Mouse (Mus musculus) embryo, embryonic 10.5 days (tissue): ENCODE measurements around the gene Batf2.
"Not testable (repeated sequence)": the region's sequence is repeated elsewhere in the genome, so short reads cannot be mapped to it uniquely, and the experiment has no call there.

Source experiments
- DNase-seq: peaks from one replicate; pipeline ENCODE4 v3.0.0-alpha.2; 2015; ENCODE audit warnings: low spot score

Batf2 gene

GRCm38 (mm10) chr19:6132171-6132827, 8.5 kb upstream of the Batf2 start:
- no peak for DNase-seq

DNA sequence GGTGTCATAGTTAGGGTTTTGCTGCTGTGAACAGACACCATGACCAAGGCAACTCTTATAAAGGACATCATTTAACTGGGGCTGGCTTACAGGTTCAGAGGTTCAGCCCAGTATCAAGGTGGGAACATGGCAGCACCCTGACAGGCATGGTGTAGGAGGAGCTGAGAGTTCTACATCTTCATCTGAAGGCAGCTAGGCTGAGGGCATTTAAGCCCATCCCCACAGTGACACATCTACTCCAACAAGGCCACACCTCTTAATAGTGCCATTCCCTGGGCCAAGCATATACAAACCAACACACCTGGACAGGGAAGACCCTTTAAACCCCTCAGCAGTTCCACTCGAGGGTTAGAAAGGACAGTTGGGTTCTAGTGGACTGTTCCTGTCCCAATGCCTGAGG, 7.6 kb upstream of the Batf2 start:
- DNase-seq, result not testable (repeated sequence)

DNA sequence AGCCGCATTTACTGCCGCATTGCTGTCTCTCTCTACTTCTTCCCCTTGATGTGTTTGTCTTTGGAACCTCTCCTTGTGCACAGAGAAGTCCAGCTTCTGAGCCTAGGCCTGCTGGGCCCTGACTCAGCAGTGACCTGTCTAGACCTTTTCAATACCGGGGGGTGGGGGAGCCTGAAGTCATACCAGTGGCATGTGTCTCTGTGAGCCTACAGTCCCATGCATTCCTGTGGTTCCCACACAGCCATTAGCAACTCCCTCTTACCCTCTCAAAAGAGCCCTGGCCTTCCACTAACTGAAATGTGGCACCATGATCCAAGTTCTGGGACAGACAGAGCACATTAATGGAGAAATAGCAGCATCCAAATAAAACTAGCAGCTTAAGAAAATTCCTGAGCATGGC, 4.4 kb upstream of the Batf2 start:
- no peak for DNase-seq

- DNase-seq, result no peak
Measured at GRCm38 (mm10) chr19:6139701-6140100, 1.1 kb upstream of the Batf2 start.

- no peak for DNase-seq
Measured at GRCm38 (mm10) chr19:6140374-6140677, 457 bp upstream of the Batf2 start.

GRCm38 (mm10) chr19:6141394-6141749, 589 bp downstream of the Batf2 start, which contains the start of gene Arl2:
Gene Arl2 (minus strand): TSS chr19:6141548.
- DNase-seq, result peak; percentile 97

DNA sequence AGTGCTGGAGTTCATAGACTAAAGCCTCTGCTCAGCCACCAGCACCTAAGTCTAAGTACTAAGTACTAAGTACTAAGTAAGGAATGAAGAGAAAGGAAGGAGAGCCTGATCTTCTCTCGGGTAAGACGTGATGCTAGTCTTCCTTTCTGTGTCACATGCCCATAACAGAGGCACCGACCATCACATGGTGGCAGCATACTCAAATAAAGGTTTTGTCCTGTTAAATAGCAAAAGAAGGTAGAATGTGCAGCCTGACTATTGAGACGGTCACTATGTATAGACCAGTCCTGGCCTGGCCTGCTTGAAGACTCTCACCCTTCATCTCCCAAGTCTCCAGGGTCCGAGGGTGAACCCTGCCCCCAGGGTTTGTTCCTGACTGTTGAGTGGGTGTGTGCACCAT, 4.1 kb downstream of the Batf2 start:
- no peak for DNase-seq

GRCm38 (mm10) chr19:6155174-6155573, 14.4 kb downstream of the Batf2 start:
- no peak for DNase-seq

- no peak for DNase-seq
Measured at GRCm38 (mm10) chr19:6156372-6156771, 15.6 kb downstream of the Batf2 start.

DNA sequence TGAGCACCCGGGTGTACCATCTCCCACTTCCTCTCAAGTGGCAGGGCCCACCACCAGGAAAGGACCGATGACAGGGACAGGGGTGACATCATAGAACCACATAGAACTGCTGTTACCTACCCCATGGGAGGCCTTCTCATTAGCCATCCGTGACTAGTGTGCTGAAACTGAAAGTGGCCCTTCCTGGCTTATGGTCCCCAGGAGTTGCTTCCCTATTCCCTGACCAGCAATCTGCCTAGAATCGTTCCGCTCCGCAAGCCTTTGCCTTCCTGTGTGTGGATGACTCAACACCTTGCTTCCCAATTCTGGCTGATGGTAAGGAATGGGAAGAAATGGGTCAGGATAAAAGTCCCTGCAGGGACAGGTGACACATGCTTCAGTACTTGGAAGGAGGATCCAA, 16.4 kb downstream of the Batf2 start:
- no peak for DNase-seq

DNA sequence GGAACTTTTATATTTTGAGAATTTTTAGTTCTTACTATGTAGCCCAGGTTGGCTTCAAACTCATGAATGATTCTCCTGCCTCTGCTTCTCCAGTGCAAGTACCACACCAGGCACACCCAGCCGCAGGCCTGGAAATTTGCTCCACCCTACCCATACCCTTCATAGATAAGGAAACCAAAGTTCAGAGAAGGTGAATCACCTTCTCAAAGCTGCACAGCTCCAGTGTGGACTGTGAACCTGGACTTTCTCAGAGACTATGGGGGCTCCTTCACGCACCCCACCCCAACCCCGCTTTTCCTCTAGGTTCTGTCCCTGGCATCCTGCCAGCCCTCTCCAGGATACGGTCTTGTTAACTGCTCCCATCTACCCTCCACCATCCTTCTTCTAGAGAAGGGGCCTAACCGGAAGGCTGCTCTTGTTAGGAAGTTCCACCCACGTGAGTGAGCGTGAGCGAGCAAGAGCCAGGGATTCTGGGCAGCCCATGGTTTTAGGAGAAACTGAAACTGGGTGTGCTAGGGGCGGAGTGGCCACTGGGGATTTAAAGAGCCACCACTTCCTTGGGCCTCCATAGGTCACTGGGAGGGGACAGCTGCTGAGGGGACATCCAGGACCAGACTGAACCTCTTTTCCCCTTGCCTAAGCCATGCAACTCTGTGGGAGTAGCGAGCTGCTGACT, 23.2 kb downstream of the Batf2 start:
- no peak for DNase-seq

- no peak for DNase-seq
Measured at GRCm38 (mm10) chr19:6166750-6167149, 26.0 kb downstream of the Batf2 start.

DNA sequence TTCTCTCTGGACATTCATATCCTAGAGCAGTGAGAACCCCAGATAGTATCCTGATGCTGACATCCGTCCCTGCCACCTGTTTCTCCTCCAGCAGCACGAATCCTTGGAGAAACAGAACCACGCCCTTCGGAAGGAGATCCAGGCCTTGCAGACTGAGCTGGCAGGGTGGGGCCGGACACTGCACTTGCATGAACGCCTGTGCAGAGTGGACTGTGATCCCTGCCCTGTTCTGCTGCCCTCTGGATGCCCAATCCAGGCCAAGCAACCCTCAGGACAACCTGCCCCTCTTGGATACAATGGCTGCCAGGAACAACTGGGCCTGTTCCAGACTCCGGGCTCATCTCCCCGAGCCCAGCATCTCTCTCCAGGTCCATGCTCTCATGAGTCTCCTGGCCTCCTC, 30.4 kb downstream of the Batf2 start:
- DNase-seq, result no peak

DNA sequence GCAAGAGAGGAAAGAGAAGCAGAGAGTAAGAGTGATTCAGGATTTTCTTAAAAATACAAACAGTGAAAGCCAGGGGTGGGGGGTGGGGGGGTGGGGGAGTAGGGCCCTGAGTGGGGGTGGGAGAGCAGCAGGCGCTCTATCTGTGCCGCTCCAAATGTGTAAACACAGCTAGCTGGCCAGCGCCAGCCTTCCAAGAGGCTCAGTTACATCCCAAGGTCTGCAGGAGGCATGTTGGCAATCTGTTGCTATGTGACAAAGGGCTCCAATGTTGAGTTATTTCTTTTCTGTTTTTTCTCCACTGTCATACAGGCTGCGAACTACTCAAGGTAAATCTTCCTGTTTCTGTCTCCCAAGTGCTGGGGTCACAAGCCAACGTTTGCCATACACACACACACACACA, 34.0 kb downstream of the Batf2 start:
- DNase-seq, result peak; percentile 17

DNA sequence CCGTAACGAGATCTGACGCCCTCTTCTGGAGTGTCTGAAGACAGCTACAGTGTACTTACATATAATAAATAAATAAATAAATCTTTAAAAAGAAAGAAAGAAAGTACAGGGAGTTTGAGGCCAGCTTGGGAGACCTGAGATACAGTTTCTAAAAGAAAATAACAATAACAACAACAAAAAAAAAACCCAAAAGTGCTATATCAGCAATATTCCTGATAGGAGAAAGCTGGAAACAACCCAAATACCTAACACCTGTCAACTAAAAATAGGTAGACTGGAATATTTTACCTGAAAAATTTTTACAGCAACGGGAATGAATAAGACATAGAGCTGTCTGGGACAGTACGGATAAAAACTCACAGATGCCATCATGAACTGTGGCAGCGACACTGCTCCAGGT, 38.0 kb downstream of the Batf2 start:
- no peak for DNase-seq

- peak; percentile 65 for DNase-seq
Measured at GRCm38 (mm10) chr19:6181629-6182028, 40.8 kb downstream of the Batf2 start.

DNA sequence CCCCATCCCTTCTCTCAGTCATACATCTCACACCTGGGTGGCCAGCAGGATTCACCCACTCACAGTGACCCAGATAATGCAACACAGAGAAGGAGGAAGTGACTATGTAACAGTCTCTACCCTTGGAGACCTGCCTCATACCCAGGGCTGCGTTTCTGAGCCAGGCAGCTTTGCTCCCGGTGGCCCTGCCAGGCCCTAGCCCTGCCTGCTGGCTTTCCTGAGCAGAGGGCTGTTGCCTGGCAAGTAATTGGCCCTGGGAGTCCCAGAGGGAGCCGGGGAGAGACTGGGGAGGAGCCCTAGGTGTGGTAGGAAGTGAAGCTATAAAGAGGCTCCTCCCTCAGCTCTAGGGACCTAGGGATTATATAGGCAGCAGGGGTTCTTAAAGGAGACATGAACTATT, 41.8 kb downstream of the Batf2 start:
- DNase-seq, result no peak

DNA sequence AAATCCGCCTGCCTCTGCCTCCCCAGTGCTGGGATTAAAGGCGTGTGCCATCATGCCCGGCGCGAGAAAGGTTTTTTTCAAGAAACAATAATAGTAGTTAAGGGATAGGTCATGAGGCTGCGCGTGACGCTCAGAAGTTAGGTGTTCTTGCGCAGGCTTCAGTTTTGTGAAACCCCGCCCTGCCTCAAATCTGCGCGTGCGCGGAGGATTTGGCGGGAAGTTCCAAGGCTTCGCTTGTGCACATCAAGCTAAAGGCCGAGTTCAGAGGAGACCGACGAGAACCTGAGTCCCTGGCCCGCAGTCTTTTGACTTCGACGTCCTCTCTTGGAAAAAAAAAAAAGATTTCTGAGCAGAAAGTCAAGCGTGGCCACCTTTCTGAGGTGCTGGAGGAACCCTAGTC, 43.3 kb downstream of the Batf2 start, which contains the start of gene Majin:
Gene Majin, plus strand, starts transcription at position 258 of the 400 bp plus-strand sequence.
- DNase-seq, result no peak

DNA sequence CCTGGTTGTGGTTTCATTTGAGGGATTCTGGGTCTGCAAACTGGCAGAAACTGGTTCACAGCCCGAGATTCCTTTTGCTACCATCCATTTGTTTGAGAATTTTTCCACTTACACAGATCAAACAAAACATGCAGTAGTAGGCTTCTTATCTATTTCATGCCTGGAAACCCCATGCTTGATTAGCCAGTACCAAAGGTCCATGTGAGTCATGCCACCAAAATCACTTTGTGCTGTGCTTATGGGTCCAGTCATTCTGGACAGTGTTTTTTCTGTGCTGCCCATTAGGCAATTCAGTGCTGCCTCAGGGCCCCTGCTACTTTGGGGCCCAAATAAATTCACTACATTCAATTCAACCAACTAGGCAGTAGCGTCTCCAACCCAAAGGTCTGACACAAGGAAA, 63.5 kb downstream of the Batf2 start:
- no peak for DNase-seq

GRCm38 (mm10) chr19:6206716-6207115, 65.9 kb downstream of the Batf2 start:
- no peak for DNase-seq

DNA sequence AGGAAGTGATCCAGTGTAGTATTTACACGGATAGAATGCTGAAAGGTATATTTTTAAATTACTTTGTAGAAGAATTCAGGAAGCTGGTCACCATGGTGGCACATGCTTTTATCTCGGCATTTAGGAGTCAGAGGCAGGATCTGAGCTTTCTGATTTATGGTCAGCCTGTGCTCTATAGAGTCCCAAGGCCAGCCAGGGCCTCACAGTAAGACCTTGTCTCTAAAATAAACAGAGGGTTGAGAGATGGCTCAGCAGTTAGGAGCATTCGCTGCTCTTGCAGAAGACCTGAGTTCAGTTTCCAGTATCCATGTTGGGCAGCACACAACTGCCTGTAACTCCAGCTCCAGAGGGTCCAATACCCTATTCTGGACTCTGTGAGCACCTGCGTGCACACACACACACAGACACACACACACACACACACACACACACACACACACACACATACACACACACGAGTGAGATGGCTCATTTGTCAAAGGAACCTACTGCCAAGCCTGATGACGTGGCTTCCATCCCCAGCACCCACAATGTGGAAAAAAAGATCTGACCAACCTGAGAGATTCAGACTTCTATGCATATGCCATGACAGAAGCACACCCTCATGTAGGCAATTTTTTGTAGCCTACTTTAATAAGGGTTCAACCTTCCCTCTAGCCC, 75.4 kb downstream of the Batf2 start:
- DNase-seq, result no peak

- DNase-seq, result no peak
Measured at GRCm38 (mm10) chr19:6218606-6219005, 77.8 kb downstream of the Batf2 start.
